Mouse (Mus musculus) bone marrow macrophage, adult 2 months (primary cell): ENCODE data around the gene Dand5.

Experiments
- CTCF ChIP-seq: IDR thresholded peaks from 2 replicates; pipeline ENCODE4 v1.5.1; 2012; ENCODE audit warnings: low read depth, mild to moderate bottlenecking, low read length, moderate library complexity
- POLR2A ChIP-seq: IDR thresholded peaks from 2 replicates; pipeline ENCODE4 v1.6.1; 2012; ENCODE audit warnings: mild to moderate bottlenecking, low read depth, low read length, borderline replicate concordance

GRCm38 (mm10) chr8:84790537-84790936 is 32.1 kb downstream of the Dand5 start:
- TF ChIP-seq CTCF (no peak), POLR2A (no peak)
